Mouse (Mus musculus): ENCODE data around the gene Ywhab.

GRCm38 (mm10) chr2:163974056-163974455, 20.7 kb upstream of the Ywhab start:
- no peak for TF ChIP-seq CTCF (IDR thresholded peaks at IDR 0.05; ENCODE audit: borderline replicate concordance, insufficient read depth, low read depth, low read length)
- no peak for TF ChIP-seq POLR2A (IDR thresholded peaks at IDR 0.05; ENCODE audit: borderline replicate concordance, insufficient read depth, low read length)

Measured in cerebellum, adult 2 months (tissue).